Mouse (Mus musculus) cerebellum, adult 9-11 months (tissue): ENCODE data around the gene Lmod2.

Experiments used
- DNase-seq: peaks from one replicate; pipeline ENCODE4 v3.0.0; 2022

Gene Lmod2

DNA sequence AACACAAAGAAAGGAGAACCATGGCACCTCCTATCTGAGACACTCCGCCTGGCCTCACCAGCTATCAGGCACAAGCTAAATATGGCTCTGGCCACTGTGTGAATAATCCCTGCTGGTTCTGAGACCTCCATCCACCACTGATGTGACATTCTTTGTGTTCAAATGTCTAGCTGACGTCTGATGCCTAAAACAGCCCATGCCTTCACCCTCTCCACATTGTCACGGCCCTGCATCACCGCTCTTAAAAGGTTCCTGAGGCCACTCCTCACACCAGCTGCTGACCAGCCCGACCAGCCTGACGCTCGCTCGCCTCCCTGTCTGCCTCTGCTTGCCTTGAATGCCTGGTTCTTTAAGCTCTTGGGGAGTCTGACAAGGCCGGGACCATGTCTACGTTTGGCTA, at the start of gene Lmod2:
TSS of gene Lmod2 (plus strand) at position 263 of the 400 bp plus-strand sequence.
- DNase-seq, result no peak

DNA sequence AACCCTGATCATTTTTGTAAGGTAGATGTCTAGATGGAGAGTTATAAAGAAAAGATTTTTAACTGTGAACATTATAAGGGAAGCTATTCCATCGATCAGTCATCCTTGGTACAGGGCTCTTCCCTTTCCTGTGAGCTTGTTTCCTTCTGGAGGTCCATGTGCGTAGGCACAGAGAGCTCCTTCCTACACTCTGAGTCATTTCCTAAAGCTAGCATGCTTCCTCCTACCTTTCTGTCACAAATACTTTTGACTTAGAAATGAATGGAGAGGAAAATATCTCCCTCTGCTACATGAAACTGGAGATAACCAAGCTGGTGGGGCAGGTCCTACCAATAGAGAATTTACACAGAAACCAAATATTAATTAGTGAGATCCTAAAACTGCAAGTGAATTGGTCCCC, 47.8 kb upstream of the Lmod2 start:
- no peak for DNase-seq

DNA sequence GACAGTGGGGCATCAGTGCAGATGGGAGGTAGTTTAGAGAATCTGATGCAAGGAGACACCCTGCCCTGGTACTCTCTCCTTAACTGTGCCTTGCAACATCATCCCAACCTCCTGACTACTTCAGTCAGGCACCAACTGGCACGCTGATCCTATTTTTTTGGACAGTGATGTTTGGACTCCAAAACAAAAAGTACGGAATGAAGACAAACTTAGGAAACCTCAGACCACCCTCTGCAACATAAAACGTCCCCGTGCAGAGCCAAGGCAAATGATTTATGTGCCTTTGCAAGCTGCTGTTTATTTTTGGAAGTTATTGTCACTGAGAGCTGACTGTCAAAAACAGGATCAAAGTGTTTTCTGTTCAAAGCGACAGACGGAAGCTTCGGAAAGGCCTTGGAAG, 45.5 kb upstream of the Lmod2 start:
- no peak for DNase-seq

DNA sequence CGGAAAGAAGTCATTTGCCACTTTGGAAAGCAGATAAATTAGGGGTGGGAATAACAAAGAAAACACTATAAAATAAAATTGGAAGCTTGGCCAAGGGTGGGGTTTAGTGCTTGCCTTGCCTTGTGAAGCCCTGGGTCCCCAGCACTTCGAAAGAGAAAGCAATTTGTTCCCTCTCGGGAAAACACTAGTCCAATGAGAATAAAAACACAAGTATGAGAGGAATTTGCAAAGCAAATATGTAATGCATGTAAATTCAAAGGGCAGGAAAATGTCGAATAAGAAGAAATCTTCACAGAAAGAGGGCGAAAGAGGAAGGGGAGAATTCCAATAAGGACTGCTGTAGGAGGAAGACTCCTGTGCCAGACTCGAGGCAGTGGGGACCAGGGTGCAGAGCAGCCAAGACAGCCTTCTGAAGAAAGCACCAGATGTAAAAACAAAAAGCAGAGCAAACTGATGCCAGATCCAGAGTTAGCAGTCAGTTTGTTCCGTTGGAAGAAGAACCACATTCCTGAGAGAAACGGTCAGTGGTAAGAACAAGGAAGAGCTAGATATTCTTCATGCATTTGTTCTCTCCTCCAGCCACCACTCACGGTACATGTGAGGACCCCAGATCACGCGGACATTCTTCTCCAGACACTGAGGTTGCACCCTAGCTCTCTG, 43.0 kb upstream of the Lmod2 start:
- no peak for DNase-seq

DNA sequence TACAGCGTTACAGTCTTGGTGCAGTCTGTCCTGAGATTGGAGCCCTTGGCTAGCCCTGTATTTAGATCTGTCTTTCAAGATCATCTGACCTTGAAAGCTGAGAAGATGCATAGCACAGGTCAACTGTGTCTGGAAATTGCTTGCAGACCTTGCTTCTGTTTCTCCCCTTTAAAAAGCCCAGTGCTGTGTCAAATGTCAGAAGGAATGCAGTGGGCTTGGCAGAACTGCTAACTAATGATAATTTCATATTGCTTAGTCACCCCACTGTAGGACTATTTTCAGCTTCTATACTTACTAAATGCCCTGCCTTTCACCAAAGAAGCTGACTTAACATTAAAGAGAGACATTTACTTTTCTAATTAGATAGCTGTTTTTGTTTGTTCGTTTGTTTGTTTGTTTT, 42.1 kb upstream of the Lmod2 start:
- DNase-seq, result no peak

DNA sequence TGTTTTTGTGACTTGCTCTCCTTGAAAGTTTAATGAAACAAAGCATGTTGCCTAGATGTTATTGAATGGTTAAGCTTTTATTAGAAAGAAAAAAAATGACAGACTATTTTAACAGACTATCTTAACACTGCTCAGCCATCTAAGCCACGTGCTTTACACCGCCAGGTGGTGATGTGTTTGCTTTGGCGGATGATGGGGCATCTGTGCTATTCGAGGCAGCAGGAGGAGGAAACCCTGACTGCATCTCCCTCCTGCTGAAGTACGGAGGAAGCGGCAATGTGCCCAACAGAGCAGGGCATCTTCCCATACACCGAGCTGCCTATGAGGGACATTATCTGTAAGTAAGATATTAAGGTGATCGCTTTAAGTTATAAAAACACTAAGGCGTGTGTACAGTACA, 33.5 kb upstream of the Lmod2 start:
- peak; percentile 44 for DNase-seq

DNA sequence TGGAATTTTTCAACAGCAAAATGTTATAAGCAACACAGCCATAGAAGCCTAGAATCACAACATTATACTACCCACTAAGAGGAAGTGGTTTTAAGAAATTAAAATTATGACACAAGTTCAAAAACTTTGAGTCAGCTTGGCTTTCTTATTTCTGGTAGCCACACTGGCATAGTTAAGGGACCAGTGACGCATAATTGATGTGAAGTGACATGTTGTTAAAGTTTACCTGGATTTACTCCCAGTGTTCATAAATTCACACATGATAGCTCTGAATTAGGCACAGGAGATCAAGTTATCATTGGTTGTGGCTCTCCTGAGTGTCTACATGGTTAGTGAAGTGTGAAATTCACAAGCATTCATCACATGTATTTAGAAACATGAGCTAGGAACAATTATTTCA, 32.7 kb upstream of the Lmod2 start:
- DNase-seq, result no peak

DNA sequence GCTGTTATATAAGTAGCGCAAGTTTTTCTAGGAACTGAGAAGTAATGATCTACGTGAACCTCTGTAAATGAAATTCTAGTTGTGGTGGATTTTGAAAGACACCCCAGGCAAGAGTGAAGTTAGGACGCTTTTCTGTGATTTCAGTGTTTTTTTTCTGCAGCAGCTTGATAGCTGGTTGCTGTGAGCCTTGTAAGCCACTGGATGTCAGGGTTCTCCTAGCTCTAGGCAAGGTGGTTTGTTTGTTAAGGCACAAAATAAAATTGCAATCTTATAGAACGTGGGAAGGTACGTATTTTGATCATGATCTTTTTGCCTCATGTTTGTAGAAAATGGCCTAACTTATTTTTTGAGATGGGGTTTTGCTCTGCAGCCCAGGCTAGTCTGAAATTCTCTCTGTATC, 28.6 kb upstream of the Lmod2 start:
- DNase-seq, result no peak

DNA sequence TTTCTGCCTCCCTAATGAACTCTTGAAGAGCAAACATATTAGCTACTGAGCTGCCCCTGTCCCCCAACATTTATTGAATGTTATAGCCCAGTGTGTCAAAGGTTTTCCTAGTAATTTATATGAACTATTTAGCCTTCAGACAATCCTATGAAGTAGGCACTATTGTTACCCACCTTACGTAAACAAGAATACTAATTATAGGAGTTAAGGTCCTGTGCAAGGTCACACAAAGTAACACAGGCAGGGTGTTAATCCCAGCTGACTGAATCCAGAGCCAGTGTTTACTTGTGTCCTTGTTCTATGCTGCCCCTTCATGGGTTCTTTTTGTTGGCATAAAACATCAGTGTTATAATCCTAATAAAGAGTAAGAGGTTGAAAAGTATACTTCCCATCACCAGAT, 27.9 kb upstream of the Lmod2 start:
- DNase-seq, result no peak

DNA sequence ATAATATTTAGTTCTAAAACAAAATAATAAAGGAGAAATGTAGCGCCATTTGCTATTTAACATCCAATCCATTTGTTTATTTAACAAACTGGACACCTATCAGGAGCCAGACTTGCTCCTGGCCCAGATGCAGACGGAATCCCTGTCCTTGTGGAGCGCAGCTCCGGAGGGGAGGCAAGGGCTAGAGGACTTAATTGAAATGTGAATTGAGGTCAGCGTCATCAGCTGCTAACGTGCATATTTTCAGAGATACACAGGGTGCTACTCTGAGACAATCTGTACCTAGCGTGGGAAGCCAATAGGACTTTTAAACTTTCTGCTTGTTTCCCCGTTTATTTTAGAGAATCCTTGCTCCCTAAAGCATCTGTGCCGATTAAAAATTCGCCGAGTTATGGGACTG, 27.3 kb upstream of the Lmod2 start:
- no peak for DNase-seq

DNA sequence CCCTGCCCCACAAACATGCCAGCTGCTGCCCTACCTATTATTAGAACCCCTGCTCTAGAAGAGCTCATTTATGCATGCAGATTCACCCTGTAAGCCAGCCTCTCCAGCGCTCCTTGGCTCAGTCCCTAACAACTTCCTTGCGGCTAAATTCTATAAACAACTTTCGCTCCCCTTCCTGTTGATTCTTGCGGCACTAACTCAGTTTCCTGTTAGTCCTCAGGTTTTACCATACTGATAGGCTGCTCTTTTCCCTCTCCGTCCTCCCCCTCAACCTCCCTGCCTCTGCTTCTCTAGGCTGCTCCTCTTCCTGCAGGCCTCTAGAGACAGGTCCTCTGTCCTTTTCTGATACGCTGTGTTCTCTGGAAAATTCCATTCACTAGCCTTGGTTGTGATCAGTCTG, 26.4 kb upstream of the Lmod2 start:
- no peak for DNase-seq

DNA sequence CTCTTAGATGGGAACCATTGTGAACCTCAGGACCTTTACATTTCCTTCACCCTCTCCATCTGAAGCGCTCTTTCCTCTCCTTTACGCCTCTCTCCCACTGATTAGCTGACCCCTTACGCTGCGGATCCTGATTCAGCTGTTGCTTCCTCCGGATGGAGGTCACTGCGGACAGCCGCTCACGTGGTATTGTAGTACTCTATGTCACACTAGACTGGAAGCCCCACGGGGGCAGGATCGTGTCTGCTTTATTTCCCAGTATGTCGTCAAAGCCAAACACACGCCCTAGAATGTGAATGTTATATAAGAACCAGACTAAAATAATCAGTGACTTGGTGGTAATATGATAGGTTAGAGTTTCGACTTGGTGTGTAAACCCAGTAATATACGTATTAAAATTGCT, 25.1 kb upstream of the Lmod2 start:
- DNase-seq, result no peak

DNA sequence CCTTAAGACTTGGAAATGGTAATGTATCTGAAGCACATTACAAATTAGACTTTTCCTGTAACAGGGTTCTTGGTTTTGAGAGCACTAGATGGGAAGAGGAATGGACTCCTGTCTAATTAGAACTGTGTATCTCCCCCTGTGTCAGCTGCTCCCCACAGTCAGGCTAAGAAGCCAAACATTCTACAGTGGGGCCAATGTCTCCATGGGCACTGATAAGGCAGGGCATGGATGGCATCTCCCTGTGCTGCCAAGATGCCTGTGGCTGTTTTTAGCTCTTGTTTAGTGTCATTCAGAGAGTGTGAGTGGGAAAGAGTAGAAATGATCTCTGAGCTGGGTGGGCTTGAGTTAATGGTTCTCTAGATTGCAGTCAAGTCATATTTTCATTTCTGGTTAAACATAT, 24.2 kb upstream of the Lmod2 start:
- no peak for DNase-seq

DNA sequence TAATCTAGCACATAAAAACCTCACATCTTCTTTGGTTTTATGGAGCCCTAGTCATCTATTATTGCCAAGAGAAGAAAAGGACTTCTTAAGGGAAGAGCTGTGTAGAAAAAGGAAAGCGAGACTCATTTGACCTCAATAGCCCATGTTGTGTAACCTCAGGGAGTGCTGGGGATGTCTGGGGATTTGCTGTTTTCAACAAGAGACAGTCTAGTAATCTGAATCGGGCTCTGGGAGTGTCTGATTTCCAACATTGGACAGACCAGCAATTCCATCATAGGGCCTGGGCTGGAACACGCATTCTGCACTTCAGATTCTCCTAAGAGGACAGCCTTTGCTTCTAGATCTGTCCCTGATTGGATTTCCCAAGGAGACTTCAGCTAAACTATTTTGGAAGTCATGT, 14.1 kb upstream of the Lmod2 start:
- DNase-seq, result no peak

DNA sequence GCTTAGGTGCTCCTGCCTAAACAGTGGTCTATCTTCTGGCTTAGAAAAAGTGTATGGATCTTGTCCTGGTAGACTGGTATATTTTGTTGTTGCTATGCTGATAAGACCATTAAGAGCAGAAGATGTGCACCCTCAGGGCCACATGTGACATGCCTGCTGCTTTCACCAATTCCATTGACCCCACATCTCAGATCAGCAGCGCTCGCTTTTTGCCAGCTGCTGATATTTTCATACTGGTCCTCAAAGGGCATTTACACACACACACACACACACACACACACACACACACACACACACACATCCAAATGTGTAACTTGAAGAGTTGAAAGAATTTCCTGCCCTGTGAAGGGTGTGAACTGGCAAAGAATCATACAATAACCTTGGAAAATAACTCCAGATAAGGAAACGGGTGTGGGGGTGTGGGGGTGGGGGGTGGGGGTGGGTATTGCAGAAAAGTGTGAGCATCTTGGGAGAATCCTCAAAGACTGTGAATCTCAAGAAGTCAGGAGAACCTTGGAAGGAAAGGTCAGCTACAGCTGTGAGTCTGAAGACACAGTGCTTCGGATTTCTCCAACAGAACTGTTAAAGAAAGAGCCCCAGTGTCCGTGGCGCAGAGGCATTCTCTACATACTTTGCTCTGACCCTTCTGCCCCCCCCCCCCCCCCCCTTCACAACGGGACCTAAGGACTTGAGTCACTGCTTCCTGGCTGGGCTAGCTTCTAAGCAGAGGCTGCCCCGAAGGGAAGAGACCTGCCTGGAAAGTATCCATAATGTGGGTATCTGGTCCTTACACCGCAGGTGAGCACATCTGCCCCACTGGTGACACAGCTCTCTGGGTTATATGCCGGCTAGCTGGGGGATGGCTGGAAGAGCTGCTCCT, 11.9 kb upstream of the Lmod2 start:
- no peak for DNase-seq

DNA sequence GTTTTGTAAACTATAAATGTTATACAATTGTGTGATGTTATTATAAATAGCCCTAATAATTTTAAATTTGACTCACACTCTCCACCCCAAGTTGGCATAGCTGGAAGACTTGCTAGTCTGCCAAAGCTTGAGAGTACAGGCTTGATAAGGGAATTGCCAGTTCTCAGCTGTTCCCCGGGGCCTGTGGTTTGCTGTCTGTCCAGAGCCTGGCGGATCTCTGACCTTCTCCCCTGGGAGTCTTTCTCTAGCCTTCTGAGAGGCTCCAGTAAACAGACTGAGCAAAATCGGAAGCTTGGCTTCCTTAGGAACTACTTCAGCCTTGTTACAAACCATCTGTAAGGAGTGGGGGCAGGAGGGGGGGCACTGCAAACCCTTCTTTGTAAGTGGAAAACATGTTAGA, 10.7 kb upstream of the Lmod2 start:
- no peak for DNase-seq

DNA sequence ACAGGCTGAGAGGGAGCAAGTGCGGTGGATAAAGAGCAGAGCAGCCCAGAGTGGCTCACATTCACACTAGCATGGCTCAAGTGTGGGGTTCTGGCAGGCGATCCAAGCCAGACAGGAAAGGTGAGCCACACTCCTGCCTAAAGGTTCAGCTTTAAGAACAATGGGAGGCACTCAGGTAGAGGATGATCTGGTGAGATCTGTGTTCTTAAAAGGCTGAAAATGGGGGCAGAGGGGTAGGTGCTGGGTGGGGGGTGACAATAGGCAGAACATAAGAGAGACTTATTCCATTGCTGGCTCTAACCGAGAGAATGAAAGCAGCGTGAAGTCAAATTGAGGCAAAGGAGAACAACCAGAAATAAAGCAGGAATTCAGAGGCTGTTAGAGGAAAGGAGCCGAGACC, 7.3 kb upstream of the Lmod2 start:
- DNase-seq, result no peak

DNA sequence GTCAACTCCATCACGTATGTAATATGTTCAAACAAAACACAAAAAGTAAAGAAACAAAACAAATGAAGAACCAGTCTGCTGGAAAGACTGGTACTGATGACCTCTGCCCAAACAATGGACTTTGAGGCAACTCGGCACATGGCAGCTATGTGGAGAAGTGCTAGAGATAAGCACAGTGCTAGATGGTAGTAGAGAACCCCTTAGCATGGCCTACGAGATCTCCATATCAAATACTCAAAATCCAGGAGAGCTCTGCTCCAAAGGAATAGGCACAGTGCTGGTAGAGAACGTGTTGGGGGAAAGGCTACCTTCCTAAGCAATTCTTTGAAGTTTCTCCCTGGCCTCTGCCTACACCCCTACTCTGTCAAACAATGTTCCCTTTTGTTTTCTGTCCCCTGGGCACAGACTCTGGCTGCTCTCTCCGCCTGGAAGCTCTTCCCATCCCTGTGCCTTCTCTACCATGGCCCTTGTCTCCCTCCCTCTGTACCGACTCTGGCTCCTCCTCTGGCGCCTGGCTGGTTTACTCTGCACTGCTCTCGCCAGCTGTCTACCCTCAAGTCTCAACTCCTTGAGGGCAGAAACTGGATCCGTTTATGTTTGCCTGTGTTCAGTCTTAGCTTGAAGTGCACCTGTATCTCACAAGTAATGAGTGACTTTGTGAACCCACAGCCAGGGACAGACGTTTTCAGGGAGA, 5.9 kb upstream of the Lmod2 start:
- no peak for DNase-seq

DNA sequence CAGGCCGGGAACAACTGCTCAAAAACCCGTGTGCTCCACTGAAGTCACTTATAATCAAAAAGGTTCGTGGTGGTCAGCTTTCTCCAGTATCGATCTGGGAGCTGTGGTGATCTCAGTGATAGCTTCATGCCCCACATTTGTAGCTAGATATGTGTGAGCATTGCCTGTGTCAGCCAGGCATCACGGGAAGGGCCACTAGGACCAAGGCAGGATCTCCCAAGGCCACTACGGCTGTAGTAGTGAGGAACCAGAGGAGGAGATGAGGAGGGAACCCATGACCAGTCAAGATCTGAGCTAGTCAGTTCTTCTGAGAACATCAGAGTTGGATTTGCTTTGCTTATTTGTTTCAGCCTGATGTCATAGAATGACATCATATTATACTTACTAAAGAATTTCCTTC, 1.6 kb downstream of the Lmod2 start:
- DNase-seq, result no peak

DNA sequence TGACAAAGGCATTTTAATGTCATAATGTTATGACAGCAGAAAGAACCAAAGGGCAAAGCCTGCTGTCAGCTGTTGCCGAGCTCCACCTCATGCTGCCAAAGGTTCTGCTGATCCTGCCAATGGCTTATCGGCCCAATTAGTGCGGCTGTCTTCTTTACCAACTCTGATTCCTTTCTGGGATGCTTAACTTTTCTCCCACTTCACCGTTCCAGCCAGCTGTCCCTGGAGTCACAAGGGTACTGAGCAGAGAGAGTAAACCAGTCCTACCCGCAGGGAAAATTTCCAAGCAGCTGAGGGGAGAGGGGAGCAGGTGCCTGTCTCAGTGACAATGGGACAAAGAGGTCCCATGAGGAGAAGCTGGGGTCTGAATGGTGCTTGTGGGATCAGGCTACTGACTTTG, 2.1 kb downstream of the Lmod2 start:
- DNase-seq, result no peak

DNA sequence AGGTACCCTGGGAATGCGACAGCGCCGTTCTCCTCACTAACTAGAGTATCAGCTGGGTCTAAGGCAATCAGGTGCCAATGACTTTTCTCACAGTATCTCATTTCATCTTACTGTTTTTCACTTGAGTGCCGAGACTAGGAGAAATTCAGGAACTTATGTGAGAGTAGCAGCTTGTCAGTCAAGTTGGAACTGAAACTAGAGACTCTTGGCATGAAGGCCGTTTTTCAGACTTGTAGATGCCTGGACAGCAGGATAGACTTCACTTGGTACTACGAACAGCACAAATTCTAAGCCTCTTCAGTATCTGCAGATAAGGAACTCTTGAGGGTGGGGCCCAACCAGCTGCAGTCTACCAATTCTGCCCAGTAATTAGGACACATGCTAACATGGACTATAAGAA, 2.6 kb downstream of the Lmod2 start:
- no peak for DNase-seq

DNA sequence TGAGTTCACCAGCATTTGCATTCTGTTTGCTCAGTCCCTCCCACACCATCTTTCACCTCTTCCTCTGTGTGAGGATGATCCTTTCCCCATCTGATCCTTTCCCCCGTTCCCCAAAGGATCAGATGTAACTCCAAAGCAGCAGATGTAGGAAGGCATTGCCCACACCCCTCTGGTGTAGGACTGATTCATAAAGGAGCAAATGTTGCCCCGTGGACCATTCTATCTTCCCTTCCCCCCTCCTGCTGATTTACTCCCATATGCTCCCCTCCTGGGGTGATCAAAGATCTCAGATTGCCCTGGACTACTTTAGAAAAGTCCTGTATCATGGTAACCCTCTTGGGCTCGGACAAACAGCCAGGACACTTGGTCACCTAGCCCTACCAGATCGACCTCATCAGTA, 3.2 kb downstream of the Lmod2 start:
- DNase-seq, result no peak

DNA sequence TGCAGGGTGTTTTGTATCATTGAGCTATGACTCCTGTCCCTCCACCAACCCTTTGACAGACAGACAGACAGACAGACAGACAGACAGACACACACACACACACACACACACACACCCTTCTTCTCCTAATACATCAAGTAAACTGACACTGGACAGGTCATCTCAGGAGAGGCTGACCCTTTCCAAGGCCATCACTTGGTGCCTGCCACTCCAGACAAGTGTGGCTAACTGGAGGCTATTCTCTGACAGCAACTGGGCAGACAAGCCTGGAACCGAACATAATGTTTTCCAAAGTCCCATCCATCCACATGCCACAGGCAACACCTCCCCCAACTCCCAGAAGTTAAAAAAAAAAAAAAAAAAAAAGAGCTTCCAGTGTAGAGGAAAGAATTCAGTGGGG, 4.1 kb downstream of the Lmod2 start:
- DNase-seq, result no peak

DNA sequence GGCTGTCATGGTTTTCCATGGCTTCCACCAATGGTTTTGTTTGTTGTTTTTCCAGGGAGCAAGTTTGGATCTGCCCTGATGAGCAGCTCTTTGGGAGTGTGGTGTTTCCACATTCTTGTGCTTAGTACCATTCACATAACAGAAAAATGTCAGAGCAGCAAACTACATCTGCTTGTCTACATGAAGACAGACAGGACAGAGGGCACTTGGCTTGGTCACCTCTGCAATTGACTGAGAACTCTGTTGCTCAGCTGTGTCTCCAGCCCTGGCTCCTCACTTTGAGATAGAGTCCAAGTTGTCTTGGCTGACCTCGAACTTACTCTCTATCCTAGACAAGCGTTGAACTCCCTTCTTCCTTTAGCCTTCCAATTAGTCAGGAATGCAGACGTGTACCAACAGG, 4.8 kb downstream of the Lmod2 start:
- no peak for DNase-seq
